Mouse (Mus musculus): ENCODE results near the gene Pgrmc2.

Gene Pgrmc2

DNA sequence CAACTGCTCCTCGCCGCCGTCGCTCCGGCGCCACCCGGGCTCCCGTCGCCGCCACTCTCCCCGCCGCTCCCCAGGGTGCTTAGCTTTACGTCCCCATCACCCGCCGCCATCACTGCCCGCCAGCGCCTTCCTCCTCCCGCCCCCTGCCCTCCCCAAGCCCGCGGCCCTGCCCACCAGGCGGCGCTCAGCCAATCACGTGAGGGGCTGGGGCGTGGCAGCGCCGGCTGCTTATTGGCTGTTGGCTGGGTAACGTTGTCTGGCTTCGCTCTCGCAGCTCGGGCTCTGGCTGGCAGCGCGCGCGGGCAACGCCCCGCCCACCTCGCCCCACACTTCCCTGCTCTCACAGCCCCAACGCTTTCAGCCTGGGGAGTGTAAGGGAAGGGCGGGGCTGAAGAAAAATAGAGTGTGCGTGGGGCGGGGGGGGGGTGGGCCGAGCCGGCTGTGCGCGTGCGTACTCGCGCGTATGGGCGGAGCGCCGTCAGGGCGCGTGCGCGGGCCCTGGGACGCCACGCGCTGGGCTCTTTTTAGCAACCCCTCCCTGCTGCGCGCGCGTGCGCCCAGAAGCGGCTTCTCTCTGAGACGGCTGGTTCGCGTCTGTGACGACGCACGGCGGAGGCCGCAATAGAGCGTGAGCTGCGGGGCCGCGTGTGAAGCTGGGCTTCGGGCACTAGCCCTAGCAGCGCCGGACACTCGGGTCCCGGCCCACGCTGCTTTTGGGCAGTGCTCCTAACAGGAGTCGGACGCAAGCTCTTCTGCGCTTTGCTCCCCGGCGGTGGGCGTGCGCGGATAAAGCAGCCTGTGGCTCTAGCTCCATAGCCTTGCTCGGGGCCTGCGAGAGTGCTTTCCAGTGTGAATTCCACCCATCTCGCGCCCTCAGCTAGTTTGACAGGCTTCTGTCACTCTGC is at the start of gene Pgrmc2:
Gene Pgrmc2 (minus strand): TSS at position 162 of the 905 bp plus-strand sequence.
- in situ Hi-C loops (cut with MboI, MseI): no loop called here

DNA sequence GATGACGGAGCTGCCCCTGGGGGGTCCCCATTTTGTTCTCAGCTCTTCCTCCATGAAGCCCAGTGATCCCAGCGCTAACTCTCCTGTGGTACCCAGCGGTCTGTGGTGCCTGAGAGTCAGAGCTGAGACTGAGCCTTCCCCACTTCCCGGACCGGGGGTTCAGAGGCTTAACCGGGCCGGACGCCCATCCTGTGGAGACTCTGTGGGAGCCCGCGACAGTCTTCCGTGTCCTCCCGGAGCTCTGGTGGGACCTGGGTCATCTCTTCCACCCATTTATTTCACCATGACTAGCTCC is 41.1 kb upstream of the Pgrmc2 start:
- in situ Hi-C loops (cut with MboI, MseI): no loop called here

DNA sequence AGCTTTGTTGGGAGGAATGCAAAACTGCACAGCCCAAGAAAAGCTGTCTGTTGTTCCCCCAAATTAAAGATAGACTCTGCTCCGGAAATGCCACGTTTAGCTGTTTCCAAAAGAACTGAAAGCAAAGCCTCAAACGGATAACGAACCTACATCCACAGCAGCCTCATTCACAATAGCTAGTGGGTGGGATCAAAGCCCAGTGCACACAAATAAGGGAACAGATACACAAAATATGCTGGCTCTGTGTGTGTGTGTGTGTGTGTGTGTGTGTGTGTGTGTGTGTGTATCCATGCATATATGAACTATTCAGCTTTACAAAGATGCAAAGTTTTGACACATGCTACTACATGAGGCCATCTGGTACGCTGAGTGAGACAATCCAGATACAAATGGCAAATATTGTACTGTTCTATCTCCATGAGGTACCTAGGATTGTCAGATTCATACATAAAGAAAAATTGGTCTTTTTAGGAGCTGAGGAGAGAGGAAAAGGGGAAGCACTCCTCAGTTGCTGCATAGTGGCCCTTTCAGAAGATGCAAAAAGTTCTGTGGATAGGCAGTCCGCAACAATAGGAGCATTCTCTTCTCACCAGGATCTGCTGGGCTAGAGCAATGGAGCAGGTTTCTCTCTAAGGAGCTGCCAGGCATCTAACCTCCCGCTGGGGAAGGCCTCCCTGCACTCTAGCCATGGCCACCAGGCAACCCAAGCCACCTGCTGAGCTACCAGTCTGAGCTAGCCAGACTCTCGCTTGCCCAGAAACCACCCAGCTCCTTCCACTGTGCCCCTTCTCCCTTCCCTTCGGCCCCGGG is 40.5 kb upstream of the Pgrmc2 start:
- in situ Hi-C loops (cut with MboI, MseI): no loop called here

DNA sequence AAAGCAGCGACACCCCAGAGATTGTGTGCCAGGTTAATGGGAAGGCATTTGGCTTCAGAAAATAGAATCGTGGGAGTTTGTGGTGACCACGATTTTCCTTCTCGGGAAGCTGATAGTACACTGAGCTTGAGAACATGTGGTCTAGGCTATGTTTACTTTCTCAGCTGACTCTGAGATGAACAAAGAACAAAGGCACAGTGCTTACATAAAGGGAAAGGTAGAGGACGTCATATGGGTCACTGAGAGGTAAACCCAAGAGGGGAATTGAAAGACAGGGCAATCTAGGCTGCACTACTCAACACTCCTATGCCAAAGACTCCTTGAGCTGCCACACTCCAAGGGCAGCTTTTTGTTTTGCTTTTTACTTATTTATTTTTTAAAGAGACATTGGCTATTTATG is 35.3 kb upstream of the Pgrmc2 start:
- in situ Hi-C loops (cut with MboI, MseI): no loop called here

DNA sequence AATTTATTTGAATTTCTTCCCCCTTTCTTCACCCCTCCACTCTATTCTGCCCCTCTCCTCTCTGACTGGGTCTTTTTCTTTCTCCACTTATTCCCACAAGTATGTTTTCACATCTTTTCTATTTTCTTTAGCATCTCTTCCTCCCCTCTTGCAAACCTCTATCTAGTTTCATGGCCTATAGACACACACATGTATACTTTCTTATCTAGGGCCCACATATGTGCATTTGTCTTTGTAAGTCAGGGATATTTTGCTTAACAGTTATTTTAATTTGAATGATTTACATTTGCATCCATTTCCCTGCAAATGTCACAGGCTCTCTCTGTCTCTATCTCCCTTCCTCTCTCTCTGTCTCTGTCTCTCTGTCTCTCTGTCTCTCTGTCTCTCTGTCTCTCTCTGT is 34.6 kb upstream of the Pgrmc2 start:
- in situ Hi-C loops (cut with MboI, MseI): no loop called here

DNA sequence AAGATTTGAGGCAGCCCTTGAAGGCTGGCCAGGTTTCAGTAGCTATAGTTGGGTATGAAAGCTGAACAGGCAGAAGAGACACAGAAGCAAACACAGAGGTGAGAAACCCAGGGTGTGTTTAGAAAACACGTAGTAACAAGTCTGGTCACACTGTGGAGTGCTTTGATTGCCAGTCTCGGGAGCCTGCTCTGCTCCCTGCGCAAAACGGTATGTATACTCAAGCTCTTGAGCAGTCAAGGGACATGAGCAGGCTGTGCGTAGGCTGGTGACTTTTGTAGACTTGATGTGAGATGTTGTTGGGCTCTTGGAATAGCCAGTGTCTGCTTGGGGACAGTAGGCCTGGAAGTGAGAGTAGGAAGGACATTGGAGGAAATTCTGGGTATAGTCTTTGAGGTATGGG is 30.3 kb upstream of the Pgrmc2 start:
- in situ Hi-C loops (cut with MboI, MseI): no loop called here

DNA sequence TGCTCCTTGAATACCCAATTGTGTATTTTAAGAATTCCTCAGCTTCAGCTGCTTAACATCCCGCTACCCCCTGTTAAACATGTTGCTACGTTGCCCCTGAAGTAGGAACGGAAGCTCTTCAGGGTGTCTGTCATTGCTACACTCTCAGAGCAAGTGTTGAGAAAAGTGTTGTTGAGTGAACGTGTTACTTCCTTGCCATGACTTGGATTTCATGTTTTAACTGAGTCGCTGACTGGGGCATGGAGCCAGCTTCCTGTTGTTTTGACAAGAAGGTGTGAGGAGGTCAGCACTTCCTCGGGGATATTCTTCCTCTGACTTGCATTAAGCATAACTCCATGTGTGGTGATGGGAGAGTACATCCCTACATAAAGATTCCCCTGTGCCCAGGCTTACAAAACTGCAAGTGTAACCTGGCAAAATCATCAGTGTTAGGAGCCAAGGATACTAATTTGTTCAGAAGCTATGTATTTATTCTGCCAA is 25.5 kb upstream of the Pgrmc2 start:
- in situ Hi-C loops (cut with MboI, MseI): no loop called here

DNA sequence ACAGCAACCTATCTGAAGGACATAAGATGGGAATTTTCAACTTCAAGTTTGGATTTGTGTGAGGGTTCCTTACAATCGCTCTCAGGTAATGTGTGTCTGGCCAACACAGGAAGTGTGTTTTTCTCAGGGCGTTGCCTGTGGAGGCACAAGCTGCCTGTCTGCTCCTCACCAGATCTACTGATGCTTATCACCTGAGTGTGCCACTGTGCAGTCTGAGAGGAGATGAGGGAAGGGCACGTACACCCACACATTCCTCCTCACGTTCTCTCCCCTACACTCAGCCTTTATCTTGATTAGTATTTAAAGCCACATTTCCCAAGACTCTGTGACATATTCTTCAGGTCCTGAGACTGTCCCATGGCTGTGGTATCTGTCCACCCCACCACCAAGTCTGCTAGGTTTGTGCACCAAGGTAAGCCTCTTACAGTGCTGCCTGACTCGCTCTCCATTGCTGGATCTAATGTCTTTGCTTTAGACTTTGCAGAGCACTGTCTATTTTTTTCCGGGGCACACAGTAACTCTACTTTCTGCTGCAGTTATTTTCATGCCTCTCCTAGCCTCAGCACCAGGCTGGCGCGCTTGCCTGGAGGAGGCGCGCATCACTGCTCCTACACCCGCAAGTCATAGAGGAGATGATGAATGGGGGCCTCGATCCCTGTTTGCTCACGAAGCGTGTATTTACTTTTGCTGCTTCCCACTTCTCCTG is 24.9 kb upstream of the Pgrmc2 start:
- in situ Hi-C loops (cut with MboI, MseI): no loop called here

DNA sequence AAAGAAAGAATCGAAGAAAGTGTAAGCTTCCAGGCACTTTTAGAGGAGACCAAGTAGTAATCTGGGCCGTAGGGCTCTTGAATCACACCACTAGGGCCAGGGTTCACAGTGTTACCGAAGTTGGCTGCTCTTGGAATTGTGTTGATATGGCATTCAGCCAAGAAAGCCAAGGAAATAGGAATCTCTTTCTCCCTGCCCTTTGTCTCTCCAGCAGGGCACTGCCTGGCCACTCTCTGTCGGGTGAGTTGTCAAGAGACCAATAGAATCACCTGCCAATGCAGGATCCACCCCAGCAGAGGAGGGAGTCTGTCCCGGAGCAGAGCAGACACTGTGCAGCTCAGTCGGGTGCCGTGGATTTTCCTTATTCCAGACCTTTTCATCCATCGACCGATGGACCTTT is 19.1 kb upstream of the Pgrmc2 start:
- in situ Hi-C loops (cut with MboI, MseI): no loop called here

DNA sequence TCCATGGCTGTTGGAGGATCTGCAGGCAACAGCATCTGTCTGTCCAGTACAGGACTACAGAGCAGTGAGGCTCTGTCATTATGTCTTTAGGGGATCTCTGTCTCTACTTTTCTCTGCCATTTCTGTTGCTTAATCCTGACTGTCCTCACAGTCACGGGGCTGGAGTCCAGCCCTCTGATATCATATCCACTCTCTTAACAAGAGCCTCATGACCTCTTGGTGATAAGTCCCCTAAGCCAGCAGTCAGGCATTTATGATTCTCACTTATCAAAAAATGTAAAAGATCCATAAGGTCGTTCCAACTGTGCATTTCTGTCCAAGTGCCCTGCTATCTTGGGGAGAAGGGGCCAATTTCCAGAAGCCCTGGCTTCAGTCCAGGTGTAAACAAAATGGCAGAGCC is 17.3 kb upstream of the Pgrmc2 start:
- in situ Hi-C loops (cut with MboI, MseI): no loop called here

DNA sequence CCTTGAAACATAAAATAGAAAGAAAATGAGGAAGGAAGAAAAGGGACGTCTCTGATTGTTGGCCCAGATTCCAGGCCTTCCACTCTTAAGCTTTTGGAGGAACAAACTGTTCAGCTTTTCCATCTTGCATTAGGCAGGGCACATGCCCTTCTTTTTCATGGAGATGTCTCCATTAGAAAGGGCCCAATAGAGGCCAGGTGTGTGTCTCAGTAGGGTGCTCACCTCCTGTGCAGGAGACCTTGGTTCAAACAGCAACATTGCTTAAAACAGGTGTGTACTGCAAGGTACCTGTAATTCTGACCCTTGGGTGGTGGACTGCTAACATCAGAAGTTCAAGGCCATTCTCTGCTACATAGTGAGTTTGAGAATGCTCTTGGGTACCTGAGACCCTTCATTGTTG is 16.8 kb upstream of the Pgrmc2 start:
- in situ Hi-C loops (cut with MboI, MseI): no loop called here

DNA sequence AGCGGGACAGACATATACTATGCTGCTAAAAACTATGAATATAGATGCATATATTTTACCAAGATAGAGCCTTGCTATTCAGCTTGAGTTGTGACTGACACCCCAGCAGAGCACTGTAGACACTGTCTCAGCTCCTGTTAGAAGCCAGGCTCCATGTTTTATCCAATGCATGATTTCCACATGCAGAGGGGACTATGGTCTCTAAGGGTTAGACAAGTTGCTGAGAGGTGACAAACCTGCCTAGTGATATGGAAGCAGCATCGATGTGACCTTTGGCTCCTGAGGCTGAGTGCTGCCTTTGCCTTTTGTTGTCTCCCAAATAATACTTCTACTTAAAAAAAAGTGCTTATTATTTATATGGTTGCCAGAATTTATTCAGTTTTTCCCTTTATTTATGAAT is 10.4 kb upstream of the Pgrmc2 start:
- in situ Hi-C loops (cut with MboI, MseI): no loop called here

DNA sequence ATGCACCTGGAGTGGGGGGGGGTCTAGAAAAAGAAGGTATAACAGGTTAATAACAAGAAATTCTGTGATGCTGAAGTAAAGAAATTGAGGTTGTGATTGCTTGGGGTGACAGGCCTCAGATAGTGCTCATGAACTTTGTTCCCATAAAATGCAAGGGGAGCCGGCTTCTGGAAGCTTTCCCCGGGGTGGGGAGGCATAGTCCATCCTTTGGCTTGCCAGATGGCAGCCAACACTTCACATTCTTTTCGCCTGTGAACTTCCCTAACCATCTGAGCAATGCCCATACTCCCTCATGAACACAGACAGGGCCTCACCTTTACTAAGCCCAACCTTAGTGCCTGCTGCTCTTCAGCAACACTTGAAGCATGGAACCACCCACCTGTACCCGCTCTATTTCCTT is 9.5 kb upstream of the Pgrmc2 start:
- in situ Hi-C loops (cut with MboI, MseI): no loop called here

DNA sequence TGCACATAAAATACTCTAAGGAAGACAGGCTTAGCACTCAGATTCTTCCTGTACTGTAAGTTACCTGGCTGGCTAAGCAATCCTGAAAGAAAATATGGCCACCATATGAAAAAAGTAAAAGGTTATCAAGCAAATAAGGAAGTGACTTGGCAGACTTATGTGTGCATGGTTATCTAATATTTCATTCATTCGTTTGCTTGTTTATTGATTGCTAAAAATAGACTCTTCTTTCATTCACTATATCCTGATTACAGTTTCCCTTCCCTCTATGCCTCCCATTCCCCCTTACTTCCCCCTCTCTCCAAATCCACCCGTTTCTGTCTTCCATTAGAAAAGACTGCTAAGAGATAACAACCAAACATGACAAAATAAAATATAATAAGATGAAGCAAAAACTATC is 8.0 kb upstream of the Pgrmc2 start:
- in situ Hi-C loops (cut with MboI, MseI): no loop called here

DNA sequence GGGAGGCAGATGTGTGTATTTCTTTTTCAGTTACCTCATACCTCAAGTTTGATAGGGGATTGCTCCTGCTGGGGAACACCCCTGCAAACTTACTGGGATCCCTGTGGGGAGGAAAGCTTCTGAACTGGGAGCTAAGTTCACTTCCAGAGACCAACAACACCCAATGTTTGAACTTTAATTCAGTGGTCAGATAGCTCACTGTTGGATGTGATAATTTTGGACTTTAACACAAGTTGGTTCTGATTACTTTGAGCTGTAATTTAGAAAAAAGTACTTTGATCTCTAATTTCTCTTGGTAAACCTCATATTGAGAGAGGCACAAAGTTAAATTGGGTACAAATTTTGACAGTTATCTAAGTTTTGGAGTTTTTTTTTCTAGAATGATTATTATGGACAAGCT is 4.2 kb upstream of the Pgrmc2 start:
- in situ Hi-C loops (cut with MboI, MseI): no loop called here

DNA sequence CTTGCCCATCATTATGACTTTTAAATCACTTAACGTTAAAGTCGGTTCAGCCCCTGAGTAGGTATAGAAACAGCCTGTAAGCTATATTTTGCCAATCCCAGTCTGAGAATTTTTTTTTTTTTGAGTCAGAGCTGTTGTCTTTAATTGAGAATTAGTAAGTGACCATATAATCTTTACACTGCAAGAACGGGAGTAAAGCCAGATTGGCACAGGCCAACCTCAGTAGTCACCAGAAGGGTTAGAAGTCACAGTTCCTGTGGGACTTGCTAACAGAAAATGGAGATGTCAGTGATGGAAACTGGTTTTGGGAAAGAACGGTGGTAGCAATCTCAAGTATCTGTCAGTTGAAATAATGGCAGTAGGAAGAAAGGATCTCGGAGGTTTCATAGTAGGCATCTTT is 1.6 kb upstream of the Pgrmc2 start:
- in situ Hi-C loops (cut with MboI, MseI): no loop called here

DNA sequence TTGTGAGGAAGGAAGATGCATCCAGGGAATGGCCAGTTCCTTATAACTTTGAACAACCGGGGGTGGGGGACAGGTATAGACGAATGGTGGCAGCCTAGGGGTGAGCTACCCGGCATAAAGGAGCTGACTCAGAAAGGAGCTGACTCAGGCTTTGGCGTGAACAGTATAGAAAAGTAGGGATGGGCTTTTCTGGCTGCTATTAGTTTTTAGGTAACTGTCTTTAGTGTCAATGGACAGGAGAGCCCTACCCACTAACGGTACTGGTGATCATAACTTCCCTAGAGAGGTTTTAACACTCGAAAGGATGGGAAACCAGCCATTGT is 905 bp upstream of the Pgrmc2 start:
- in situ Hi-C loops (cut with MboI, MseI): no loop called here

DNA sequence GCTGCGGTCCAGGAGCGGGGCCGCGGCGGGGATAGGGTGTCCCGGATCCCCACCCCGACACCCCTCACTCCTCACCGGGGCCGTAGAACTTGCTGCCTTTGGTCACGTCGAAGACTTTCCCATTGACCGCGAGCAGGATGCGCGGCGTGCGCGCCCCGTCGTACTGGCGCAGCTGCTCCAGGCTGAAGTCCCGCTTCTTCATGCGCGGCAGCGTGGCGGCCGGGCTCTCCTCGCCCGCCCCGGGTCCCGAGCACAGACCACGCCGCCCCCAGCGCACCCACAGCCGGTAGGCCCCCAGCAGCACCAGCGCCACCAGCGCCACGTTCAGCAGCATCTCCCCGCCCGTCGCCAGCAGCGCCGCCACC is 344 bp downstream of the Pgrmc2 start:
- in situ Hi-C loops (cut with MboI, MseI): no loop called here

DNA sequence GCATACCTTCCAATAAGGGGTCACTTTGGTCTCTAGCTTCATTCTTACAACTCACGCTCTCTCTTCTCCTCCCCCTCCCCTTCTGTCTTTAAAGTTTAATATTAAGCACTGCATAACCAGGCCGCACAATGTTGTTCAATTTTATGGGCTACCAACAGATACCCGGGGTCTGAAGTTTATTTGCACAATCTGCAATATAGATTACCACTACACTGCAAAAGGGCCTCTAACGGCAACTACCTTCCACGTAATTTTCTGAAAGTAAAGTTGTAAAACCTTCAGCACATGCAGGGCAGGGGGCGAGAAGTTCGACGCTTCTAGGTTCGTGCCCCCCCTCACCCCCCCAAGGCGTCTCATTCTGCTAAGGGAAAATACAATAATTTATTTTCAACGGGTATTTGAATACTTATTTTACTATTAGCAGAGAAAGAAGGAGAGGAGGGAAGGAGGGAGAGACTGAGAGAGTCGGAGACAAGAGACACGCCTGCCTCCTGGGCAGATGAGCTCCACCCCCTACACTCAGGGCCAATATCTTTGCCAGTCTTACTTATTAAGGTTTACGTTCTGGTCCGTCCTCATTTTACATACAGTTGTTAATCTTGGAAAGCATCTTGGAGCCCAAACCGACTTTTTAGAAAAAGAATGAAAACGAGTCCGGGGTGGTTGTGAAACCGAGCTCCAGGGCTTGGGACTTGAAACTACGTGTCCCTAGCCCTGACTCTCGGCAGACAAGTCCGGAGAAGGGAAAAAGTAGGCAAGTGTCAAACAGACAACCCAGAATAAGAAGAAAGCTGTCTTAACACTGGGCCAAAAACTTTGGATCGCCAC is 1.2 kb downstream of the Pgrmc2 start:
- in situ Hi-C loops (cut with MboI, MseI): no loop called here

DNA sequence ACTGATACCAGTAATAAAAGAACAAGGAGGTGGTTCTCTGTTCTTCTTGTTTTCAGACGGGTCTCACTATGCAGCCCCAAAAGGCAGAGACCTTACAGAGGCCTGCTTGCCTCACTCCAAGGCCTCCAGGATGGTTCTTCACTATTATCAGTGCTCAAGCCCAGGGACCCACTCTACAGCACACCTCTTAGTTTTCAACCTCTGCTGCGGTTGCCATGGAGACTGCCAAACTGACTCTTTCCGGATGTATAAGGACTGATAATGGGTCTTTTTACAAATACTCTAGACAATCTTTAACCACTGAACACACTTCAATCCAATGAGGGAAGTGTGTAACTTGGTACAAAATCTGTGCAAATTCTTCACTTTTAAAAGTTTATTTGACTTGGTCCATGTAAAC is 2.1 kb downstream of the Pgrmc2 start:
- in situ Hi-C loops (cut with MboI, MseI): no loop called here

DNA sequence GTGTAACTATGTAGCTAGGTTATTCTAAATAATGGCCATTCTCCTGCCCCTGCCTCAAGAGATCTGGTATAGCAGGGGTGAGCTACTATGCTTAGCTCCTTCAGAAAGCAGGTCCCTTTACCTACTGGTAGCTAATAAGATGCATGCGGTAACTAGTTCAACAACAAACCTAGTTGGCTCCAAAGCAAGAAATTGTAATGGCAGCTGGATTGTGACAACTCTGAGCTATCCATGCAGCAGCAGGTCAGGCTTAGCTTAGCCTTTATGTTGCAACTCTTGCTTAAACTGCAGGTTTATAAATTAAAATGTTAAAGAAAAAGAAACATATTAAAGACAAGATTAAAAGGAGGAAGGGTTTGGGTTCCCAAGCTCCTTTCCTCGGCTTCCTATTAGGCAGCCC is 4.2 kb downstream of the Pgrmc2 start:
- in situ Hi-C loops (cut with MboI, MseI): no loop called here

DNA sequence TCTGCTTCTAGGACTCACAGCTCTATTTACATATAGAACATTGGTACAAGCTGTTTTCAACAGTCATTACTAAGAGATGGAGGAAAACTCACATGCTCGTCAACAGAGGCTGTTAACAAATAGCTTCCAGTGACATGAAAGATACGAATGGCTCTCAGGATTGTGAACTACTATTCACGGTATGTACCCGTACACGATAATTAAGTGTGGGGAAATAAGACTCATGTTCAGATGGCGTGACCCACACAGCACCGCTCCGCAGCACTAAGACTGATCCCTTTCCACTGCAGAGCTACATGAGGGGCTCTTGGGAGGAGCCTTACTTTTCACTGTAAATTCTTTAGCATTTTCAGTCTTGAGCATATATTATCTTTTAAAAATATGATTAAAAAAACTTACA is 7.5 kb downstream of the Pgrmc2 start:
- in situ Hi-C loops (cut with MboI, MseI): no loop called here

Measured in T-helper 1 cell (primary cell).